Mouse (Mus musculus) yolk sac, embryonic 10.5 days (tissue): ENCODE results near the gene Mrps25.

Experiments used
- DNase-seq: peaks from one replicate; pipeline ENCODE4 v3.0.0-alpha.2; 2017; ENCODE audit warnings: low spot score

Mrps25 gene

DNA sequence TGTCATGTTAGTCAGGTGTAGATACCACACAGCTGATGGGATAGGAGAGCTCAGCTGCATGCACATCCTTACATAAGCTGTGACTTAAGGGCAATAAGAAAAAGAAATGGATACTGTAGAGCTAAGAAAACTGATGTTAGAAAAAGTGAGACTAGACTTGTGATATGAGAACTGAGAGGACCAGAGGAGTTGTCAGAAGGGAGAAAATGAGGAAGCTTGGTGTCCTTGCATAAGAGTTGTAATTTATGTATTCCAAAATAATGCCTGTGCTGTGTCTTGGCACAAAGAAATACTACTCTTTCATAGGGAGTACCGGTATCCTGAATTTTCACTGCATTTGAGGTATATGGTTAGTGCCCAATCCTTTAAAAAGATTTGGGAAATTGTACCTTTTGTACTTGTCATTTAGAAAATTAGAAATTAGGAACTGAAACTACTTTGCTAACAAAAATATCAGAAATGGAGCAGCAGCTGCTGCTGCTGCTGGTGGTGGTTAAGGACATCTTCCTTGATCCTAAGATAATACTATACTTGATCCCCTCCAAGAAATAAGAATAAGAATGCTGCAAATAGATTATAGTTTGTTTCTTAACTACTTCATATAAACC, 56.9 kb downstream of the Mrps25 start:
- no peak for DNase-seq

DNA sequence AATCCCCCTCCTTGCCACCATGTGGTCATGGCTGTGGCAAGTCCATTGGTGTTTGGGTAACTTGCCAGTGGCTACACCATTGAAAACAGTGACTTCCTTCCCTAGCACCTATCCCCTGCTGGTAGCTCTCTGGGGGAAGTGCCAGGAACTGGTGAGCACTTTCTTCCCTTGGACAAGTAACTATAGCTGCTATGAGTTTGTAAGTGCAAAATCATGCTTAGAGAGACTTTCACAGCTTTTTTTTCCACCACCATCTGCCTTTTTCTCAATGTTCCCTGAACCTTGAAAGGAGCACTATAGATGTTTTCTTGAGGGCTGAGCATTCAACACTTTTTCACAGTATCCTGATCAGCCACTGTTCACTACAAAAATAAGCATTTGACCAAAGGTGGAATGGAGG, 59.3 kb downstream of the Mrps25 start:
- no peak for DNase-seq
